Mouse (Mus musculus): ENCODE data around the gene Pan2. TPM values are rescaled to one million over a fixed set of nuclear protein-coding genes. Genes with fewer than 3 reads are reported as not detected.

Pan2 gene
- polyA plus RNA-seq, 1 experiment from 2014 or later: 43.3 TPM

- H3K4me1 ChIP-seq: peaks cover 7% of the 10 kb centered on the region
- H3K9me3 ChIP-seq (replicated peaks): no peaks in the 10 kb centered on the region
- WGBS: 90% methylated on average over 11 of the region's 11 CpGs
- no peaks in the 10 kb centered on the region for H3K27me3 ChIP-seq (ENCODE audit: low read depth, poor library complexity, severe bottlenecking)
- peaks cover 4% of the 10 kb centered on the region for H3K36me3 ChIP-seq
- DNase-seq (ENCODE audit: low spot score): no peak
- H3K27ac ChIP-seq (replicated peaks): 0 out of 2 replicates have a peak overlapping the region, but pooled peaks have one; percentile 13
- H3K4me3 ChIP-seq: no peak overlapping the region
Measured at GRCm38 (mm10) chr10:128297622-128298021, 5.5 kb upstream of the Pan2 start.

DNA sequence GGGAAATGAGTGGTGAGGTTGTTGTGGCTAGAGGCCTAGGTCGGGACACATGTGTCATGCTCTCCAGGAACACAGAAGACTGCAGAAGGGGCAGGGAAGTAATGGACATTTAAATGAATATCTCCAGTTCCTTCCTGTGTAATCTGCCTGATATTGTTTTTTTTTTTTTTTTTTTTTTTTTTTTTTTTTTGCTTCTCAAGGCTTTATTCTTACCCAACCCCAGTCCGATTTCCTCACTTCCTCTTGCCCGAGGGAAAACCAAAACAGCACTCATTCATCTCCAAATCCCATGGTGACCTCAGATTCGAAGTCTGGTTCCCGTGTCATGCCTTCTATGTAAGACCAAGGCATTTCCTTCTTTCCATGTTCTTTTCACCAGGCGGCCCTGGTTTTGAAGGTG is 4.9 kb upstream of the Pan2 start:
- Histone ChIP-seq H3K4me3 (no peak overlapping the region), H3K27ac (replicated peaks) (no peak overlapping the region), H3K9me3 (replicated peaks) (no peaks in the 10 kb centered on the region), H3K4me1 (peaks cover 7% of the 10 kb centered on the region), H3K36me3 (no peaks in the 10 kb centered on the region; the same call in 1 of the 2 replicates), H3K27me3 (ENCODE audit: low read depth, poor library complexity, severe bottlenecking) (no peaks in the 10 kb centered on the region)
- WGBS: 82% methylated on average over 6 of the region's 6 CpGs
- DNase-seq (ENCODE audit: low spot score): no peak

- Histone ChIP-seq H3K36me3 (no peaks in the 10 kb centered on the region), H3K27me3 (ENCODE audit: low read depth, poor library complexity, severe bottlenecking) (no peaks in the 10 kb centered on the region), H3K4me3 (no peak within 1 kb of the TSS), H3K9me3 (replicated peaks) (no peaks in the 10 kb centered on the region), H3K4me1 (peaks cover 10% of the 10 kb centered on the region), H3K27ac (replicated peaks) (0 out of 2 replicates have a peak within 1 kb of the TSS, but pooled peaks have one; percentile 13)
- WGBS: 84% methylated on average over 11 of the region's 11 CpGs
- no peak for DNase-seq (ENCODE audit: low spot score)
Measured at GRCm38 (mm10) chr10:128298702-128299171, 4.4 kb upstream of the Pan2 start, which contains the start of gene Il23a. TSS of gene Il23a (minus strand) at chr10:128298752.

GRCm38 (mm10) chr10:128302357-128302756 is 778 bp upstream of the Pan2 start:
- H3K36me3 ChIP-seq: peaks cover 16% of the 10 kb centered on the region
- H3K4me3 ChIP-seq: peak overlapping the region; percentile 75
- DNase-seq (ENCODE audit: low spot score): no peak
- H3K27me3 ChIP-seq (ENCODE audit: low read depth, poor library complexity, severe bottlenecking): no peaks in the 10 kb centered on the region
- H3K27ac ChIP-seq (replicated peaks): peak overlapping the region; percentile 97
- H3K4me1 ChIP-seq: peaks cover 20% of the 10 kb centered on the region
- WGBS: 40% methylated on average over 3 of the region's 3 CpGs
- H3K9me3 ChIP-seq (replicated peaks): no peaks in the 10 kb centered on the region

DNA sequence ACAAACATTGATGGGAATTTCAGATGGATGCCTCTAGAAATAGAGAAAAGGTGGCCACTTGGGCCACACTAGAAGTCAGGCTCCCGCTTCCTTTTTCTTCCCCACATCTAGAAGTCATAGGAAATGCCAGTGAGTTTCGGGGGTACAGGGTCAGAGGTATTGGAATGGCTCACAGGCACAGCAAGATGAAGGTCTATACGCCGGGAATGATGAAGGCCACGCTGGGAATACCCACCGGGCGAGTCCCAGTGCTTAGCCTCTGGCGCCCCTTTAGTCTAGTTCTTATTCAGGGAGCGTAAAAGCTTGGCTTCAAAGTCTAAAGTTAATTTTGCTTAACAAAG is 380 bp upstream of the Pan2 start:
- peaks cover 20% of the 10 kb centered on the region for H3K4me1 ChIP-seq
- WGBS: 1% methylated on average over 9 of the region's 9 CpGs
- no peaks in the 10 kb centered on the region for H3K27me3 ChIP-seq (ENCODE audit: low read depth, poor library complexity, severe bottlenecking)
- H3K36me3 ChIP-seq: peaks cover 17% of the 10 kb centered on the region
- H3K4me3 ChIP-seq: peak overlapping the region; percentile 75
- peak overlapping the region; percentile 97 for H3K27ac ChIP-seq (replicated peaks)
- no peak for DNase-seq (ENCODE audit: low spot score)
- H3K9me3 ChIP-seq (replicated peaks): no peaks in the 10 kb centered on the region

GRCm38 (mm10) chr10:128309654-128310053 is 6.5 kb downstream of the Pan2 start:
- DNase-seq (ENCODE audit: low spot score): no peak
- peaks cover under 1% of the 10 kb centered on the region for H3K4me1 ChIP-seq
- H3K27ac ChIP-seq (replicated peaks): no peak overlapping the region
- no peaks in the 10 kb centered on the region for H3K27me3 ChIP-seq (ENCODE audit: low read depth, poor library complexity, severe bottlenecking)
- H3K9me3 ChIP-seq (replicated peaks): no peaks in the 10 kb centered on the region
- 94% methylated on average over 7 of the region's 7 CpGs for WGBS
- no peak overlapping the region for H3K4me3 ChIP-seq
- H3K36me3 ChIP-seq: peaks cover 85% of the 10 kb centered on the region

- H3K4me3 ChIP-seq: no peak overlapping the region
- 89% methylated on average over 11 of the region's 11 CpGs for WGBS
- H3K9me3 ChIP-seq (replicated peaks): no peaks in the 10 kb centered on the region
- no peak overlapping the region for H3K27ac ChIP-seq (replicated peaks)
- no peak for DNase-seq (ENCODE audit: low spot score)
- H3K36me3 ChIP-seq: peaks cover 90% of the 10 kb centered on the region
- H3K4me1 ChIP-seq: no peaks in the 10 kb centered on the region
- H3K27me3 ChIP-seq (ENCODE audit: low read depth, poor library complexity, severe bottlenecking): no peaks in the 10 kb centered on the region
Measured at GRCm38 (mm10) chr10:128310177-128310576, 7.0 kb downstream of the Pan2 start.

GRCm38 (mm10) chr10:128310902-128311301 is 7.8 kb downstream of the Pan2 start:
- WGBS: 91% methylated on average over 4 of the region's 4 CpGs
- H3K36me3 ChIP-seq: peaks cover 92% of the 10 kb centered on the region

GRCm38 (mm10) chr10:128315578-128315977 is 12.4 kb downstream of the Pan2 start:
- WGBS: 95% methylated on average over 8 of the region's 8 CpGs
- Histone ChIP-seq H3K36me3 (peaks cover 98% of the 10 kb centered on the region), H3K27ac (replicated peaks) (no peak overlapping the region), H3K9me3 (replicated peaks) (no peaks in the 10 kb centered on the region), H3K27me3 (ENCODE audit: low read depth, poor library complexity, severe bottlenecking) (no peaks in the 10 kb centered on the region), H3K4me1 (no peaks in the 10 kb centered on the region), H3K4me3 (no peak overlapping the region)
- no peak for DNase-seq (ENCODE audit: low spot score)

More at GRCm38 (mm10) chr10:128310902-128311301, 7.8 kb downstream of the Pan2 start:
- Histone ChIP-seq H3K9me3 (replicated peaks) (no peaks in the 10 kb centered on the region), H3K4me1 (no peaks in the 10 kb centered on the region), H3K27ac (replicated peaks) (no peak overlapping the region), H3K4me3 (no peak overlapping the region), H3K27me3 (ENCODE audit: low read depth, poor library complexity, severe bottlenecking) (no peaks in the 10 kb centered on the region)
- DNase-seq (ENCODE audit: low spot score): no peak

GRCm38 (mm10) chr10:128321641-128322040 is 18.5 kb downstream of the Pan2 start:
- Histone ChIP-seq H3K36me3 (peaks cover 75% of the 10 kb centered on the region), H3K27ac (replicated peaks) (peak overlapping the region; percentile 98)
- peak; percentile 18 for DNase-seq (ENCODE audit: low spot score)

GRCm38 (mm10) chr10:128322141-128323108 is 19.3 kb downstream of the Pan2 start, which contains the start of gene Cnpy2:
TSS of gene Cnpy2 (plus strand) at chr10:128322459.
- no peaks in the 10 kb centered on the region for H3K9me3 ChIP-seq (replicated peaks)
- H3K4me1 ChIP-seq: peaks cover 21% of the 10 kb centered on the region
- no peaks in the 10 kb centered on the region for H3K27me3 ChIP-seq (ENCODE audit: low read depth, poor library complexity, severe bottlenecking)
- peak within 1 kb of the TSS; percentile 98 for H3K27ac ChIP-seq (replicated peaks)
- H3K36me3 ChIP-seq: peaks cover 75% of the 10 kb centered on the region
- WGBS: under 1% methylated on average over 40 of the region's 40 CpGs
- DNase-seq (ENCODE audit: low spot score): peak; percentile 97
- peak within 1 kb of the TSS; percentile 90 for H3K4me3 ChIP-seq

More at GRCm38 (mm10) chr10:128321641-128322040, 18.5 kb downstream of the Pan2 start:
- H3K9me3 ChIP-seq (replicated peaks): no peaks in the 10 kb centered on the region
- H3K4me3 ChIP-seq: peak overlapping the region; percentile 90
- no peaks in the 10 kb centered on the region for H3K27me3 ChIP-seq (ENCODE audit: low read depth, poor library complexity, severe bottlenecking)
- peaks cover 21% of the 10 kb centered on the region for H3K4me1 ChIP-seq
- WGBS: 62% methylated on average over 12 of the region's 12 CpGs

DNA sequence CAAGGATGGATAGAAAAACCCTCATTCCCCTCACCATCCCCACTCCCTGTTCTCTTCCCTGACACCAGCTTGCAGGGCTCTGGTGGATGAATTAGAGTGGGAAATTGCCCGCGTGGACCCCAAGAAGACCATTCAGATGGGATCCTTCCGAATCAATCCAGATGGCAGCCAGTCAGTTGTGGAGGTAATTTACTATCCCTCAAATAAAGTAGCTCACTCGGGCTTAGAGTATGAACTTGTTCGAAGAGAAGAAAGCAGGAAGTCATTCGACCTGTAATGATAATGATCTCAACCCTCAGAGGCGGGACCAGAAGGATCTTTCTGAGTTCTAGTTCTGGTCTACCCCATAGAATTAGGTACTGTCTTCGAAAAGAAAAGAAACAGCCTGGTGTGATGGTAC is 20.4 kb downstream of the Pan2 start:
- DNase-seq (ENCODE audit: low spot score): no peak
- Histone ChIP-seq H3K27me3 (ENCODE audit: low read depth, poor library complexity, severe bottlenecking) (no peaks in the 10 kb centered on the region), H3K4me3 (peak overlapping the region; percentile 90), H3K27ac (replicated peaks) (peak overlapping the region; percentile 98), H3K9me3 (replicated peaks) (no peaks in the 10 kb centered on the region), H3K36me3 (peaks cover 75% of the 10 kb centered on the region), H3K4me1 (peaks cover 21% of the 10 kb centered on the region)
- 87% methylated on average over 8 of the region's 8 CpGs for WGBS

DNA sequence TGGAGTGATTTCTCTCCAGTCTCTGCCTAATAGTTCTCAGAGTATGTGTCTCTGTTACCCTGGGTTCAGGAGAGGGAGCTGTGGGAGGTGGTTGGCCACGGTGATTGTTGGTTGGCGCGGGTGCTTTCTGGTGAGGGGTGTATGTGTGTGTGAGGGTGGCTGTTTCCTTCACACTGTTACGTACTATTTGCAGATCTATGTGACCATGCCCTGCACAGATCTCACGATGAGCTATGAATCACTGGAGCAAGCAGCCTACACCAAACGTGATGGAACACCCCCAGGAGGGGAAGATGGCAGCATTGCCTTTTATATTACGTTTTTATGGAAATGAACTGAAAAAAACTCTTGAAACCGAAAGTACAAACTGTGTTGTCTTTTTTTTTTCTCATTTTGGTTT is 23.7 kb downstream of the Pan2 start:
- WGBS: 93% methylated on average over 8 of the region's 8 CpGs
- Histone ChIP-seq H3K4me3 (0 out of 2 replicates have a peak overlapping the region, but pooled peaks have one; percentile 3), H3K36me3 (peaks cover 59% of the 10 kb centered on the region), H3K4me1 (peaks cover 17% of the 10 kb centered on the region), H3K9me3 (replicated peaks) (no peaks in the 10 kb centered on the region), H3K27me3 (ENCODE audit: low read depth, poor library complexity, severe bottlenecking) (no peaks in the 10 kb centered on the region), H3K27ac (replicated peaks) (no peak overlapping the region)
- no peak for DNase-seq (ENCODE audit: low spot score)
